Mouse (Mus musculus) duodenum, adult 2 months (tissue): Measurements from ENCODE around the gene Gm49325. TPM values are rescaled to one million over a fixed set of nuclear protein-coding genes. Genes with fewer than 3 reads are reported as not detected.

Source experiments
- polyA plus RNA-seq: library from polyadenylated mRNA; depleted of rRNA; stranded (reverse); fragments of >200 nt; gene quantifications from 2 replicates; pipeline ENCODE4 v1.2.3, GENCODE M21; 2012; ENCODE audit warnings: low replicate concordance; rRNA removed

Gene Gm49325
- not detected in 2 replicates for polyA plus RNA-seq

GRCm38 (mm10) chr10:77605908-77606826 is at the start of gene Gm49325, which contains the start of gene Sumo3:
Gm49325 (plus strand) TSS chr10:77606197.
Sumo3 (plus strand) TSS chr10:77606097.

GRCm38 (mm10) chr10:77581408-77582284 is 24.4 kb upstream of the Gm49325 start, which contains the start of gene Pttg1ip:
Pttg1ip (plus strand) TSS chr10:77581720.

GRCm38 (mm10) chr10:77622055-77622988 is 16.3 kb downstream of the Gm49325 start, which contains the start of gene Ube2g2:
Ube2g2 (plus strand) TSS chr10:77622275.

GRCm38 (mm10) chr10:77685895-77686664 is 80.1 kb downstream of the Gm49325 start, which contains the start of gene Tspear:
Tspear (plus strand) TSS chr10:77686569.

GRCm38 (mm10) chr10:77690356-77690807 is 84.4 kb downstream of the Gm49325 start, which contains the start of gene Gm19402:
Gm19402 (minus strand) TSS chr10:77690757.

Other genes with a start within 250 kb of the Gm49325 start
- gene Adarb1, start 187.9 kb upstream of the Gm49325 start, polyA plus RNA-seq: 0.51 and 0.82 TPM in 2 replicates
- 33.9 and 43.1 TPM in 2 replicates for gene Fam207a, start 90.4 kb upstream of the Gm49325 start, polyA plus RNA-seq
- 4.4 and 10.5 TPM in 2 replicates for gene Itgb2, start 75.9 kb upstream of the Gm49325 start, polyA plus RNA-seq
- 99.6 and 136 TPM in 2 replicates for gene Pttg1ip, start 24.5 kb upstream of the Gm49325 start, polyA plus RNA-seq
- 114 and 144 TPM in 2 replicates for gene Sumo3, start 100 bp upstream of the Gm49325 start, polyA plus RNA-seq
- 18.6 and 24.1 TPM in 2 replicates for gene Ube2g2, start 16.1 kb downstream of the Gm49325 start, polyA plus RNA-seq
- 0.19 and 0.56 TPM in 2 replicates for gene Tspear, start 80.4 kb downstream of the Gm49325 start, polyA plus RNA-seq
- not detected in 2 replicates for gene Gm19402, start 84.6 kb downstream of the Gm49325 start, polyA plus RNA-seq
- gene Gm9508, start 91.0 kb downstream of the Gm49325 start, polyA plus RNA-seq: not detected in 2 replicates
- 1.1 TPM in 1 of 2 replicates, not detected in the other for gene Gm10272, start 100.4 kb downstream of the Gm49325 start, polyA plus RNA-seq
- gene Gm10024, start 105.3 kb downstream of the Gm49325 start, polyA plus RNA-seq: not detected in 2 replicates
- not detected in 2 replicates for gene Gm10142, start 109.6 kb downstream of the Gm49325 start, polyA plus RNA-seq
- 0.43 TPM in 1 of 2 replicates, not detected in the other for gene Krtap12-1, start 114.4 kb downstream of the Gm49325 start, polyA plus RNA-seq
- not detected in 2 replicates for gene Gm10100, start 120.3 kb downstream of the Gm49325 start, polyA plus RNA-seq
- gene Gm18596, start 136.4 kb downstream of the Gm49325 start, polyA plus RNA-seq: not detected in 2 replicates
- not detected in 2 replicates for gene Gm9736, start 145.2 kb downstream of the Gm49325 start, polyA plus RNA-seq
- gene Gm3233, start 153.5 kb downstream of the Gm49325 start, polyA plus RNA-seq: not detected in 2 replicates
- not detected in 2 replicates for gene Gm3238, start 165.1 kb downstream of the Gm49325 start, polyA plus RNA-seq
- gene Gm7138, start 170.7 kb downstream of the Gm49325 start, polyA plus RNA-seq: not detected in 2 replicates
- not detected in 2 replicates for gene Gm3250, start 176.3 kb downstream of the Gm49325 start, polyA plus RNA-seq
- not detected in 2 replicates for gene Gm7137, start 182.0 kb downstream of the Gm49325 start, polyA plus RNA-seq
- gene Gm9639, start 188.9 kb downstream of the Gm49325 start, polyA plus RNA-seq: not detected in 2 replicates
- gene Gm19668, start 192.9 kb downstream of the Gm49325 start, polyA plus RNA-seq: not detected in 2 replicates
- not detected in 2 replicates for gene Gm9507, start 205.6 kb downstream of the Gm49325 start, polyA plus RNA-seq
- not detected in 2 replicates for gene Gm2696, start 208.5 kb downstream of the Gm49325 start, polyA plus RNA-seq
- not detected in 2 replicates for gene Krtap10-4, start 220.9 kb downstream of the Gm49325 start, polyA plus RNA-seq
- not detected in 2 replicates for gene Krtap10-10, start 229.8 kb downstream of the Gm49325 start, polyA plus RNA-seq
- not detected in 2 replicates for gene Gm36176, start 240.6 kb downstream of the Gm49325 start, polyA plus RNA-seq
- 0.27 TPM in 1 of 2 replicates, not detected in the other for gene Gm10318, start 246.7 kb downstream of the Gm49325 start, polyA plus RNA-seq